Mouse (Mus musculus) thymus, postnatal 14 days (tissue): Measurements from ENCODE around the gene Rabepk.
"Not testable (repeated sequence)": the region's sequence is repeated elsewhere in the genome, so short reads cannot be mapped to it uniquely, and the experiment has no call there.

Experiments used
- DNase-seq: peaks from one replicate; pipeline ENCODE4 v3.0.0; 2021

Gene Rabepk

GRCm38 (mm10) chr2:34761272-34761671 lies 38.4 kb downstream of the Rabepk start:
- DNase-seq: not testable (repeated sequence)

GRCm38 (mm10) chr2:34757341-34757740 lies 42.4 kb downstream of the Rabepk start:
- DNase-seq: no peak

GRCm38 (mm10) chr2:34754551-34755358 lies 45.0 kb downstream of the Rabepk start, which contains the start of gene Gapvd1:
Gene Gapvd1 (minus strand): TSS chr2:34755232.
- peak; percentile 56 for DNase-seq

- peak; percentile 92 for DNase-seq
Measured at GRCm38 (mm10) chr2:34753811-34754550, 45.7 kb downstream of the Rabepk start.

- DNase-seq: no peak
Measured at GRCm38 (mm10) chr2:34750245-34750644, 49.5 kb downstream of the Rabepk start.

- DNase-seq: no peak
Measured at GRCm38 (mm10) chr2:34748479-34748878, 51.2 kb downstream of the Rabepk start.

DNA sequence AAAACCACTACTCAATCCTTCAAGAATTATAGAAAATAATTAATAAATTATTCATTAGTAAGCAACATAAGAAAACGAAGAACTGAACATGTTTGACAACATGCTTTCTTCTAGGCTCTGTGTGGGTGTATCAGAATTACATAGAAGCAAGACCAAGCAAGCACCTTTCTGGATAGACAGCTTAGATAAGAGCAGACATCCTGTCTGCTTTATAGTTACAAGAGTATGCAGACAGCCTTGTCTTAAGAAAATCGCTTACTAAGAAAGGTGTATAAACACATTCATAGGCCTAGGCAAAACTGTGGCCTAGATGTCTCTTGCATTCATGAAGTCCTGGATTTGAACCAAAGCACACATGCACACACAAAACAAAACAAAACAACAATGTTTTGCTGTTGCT lies 54.0 kb downstream of the Rabepk start:
- DNase-seq: no peak

GRCm38 (mm10) chr2:34744476-34744875 lies 55.2 kb downstream of the Rabepk start:
- DNase-seq: peak; percentile 17

DNA sequence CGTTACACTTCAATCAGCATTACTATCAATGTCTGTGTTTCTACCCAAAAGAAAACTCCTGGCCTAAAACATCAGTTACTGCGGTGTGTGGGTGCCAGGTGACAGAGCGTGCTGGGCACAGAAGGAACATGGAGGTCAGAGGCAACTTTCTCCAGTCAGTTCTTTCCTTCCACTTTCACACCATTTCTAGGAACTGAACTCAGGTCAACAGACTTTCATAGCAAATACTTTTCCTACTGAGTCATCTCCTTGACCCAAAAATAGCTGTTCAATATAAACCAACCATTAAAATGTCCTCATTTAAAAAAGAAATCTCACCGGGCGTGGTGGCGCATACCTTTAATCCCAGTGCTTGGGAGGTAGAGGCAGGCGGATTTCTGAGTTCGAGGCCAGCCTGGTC lies 57.0 kb downstream of the Rabepk start:
- no peak for DNase-seq

- DNase-seq: no peak
Measured at GRCm38 (mm10) chr2:34741390-34742159, 58.1 kb downstream of the Rabepk start.

DNA sequence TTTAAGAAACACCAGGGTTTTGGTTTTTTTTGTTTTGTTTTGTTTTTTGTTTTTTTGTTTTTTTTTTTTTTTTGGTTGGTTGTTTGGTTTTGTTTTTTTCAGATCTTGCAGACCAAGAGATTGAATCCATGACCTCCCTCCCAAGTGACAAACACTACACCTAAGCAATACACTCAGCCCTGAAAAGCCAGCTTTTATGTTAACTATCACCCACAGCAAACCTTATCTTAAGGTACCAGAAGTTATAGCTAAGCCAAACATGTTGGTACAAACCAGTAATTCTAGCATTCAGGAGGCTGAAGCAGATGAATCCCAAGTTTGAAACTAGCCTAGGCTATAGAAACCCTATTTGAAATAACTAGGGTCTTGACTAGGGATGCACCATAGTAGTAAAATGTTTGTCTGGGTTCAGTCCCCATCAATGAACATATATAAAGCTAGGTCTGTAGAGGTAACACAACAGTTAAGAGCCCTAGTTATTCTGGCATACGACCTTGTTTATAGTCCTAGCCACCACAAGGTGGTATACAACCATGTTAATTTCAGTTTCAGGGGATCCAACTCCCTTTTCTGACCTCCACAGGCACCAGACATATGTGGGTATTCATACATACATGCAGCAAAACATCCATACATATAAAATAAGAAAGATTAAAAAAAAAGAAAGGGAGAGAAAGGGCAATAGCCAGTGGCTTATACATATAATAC lies 59.9 kb downstream of the Rabepk start:
- no peak for DNase-seq

GRCm38 (mm10) chr2:34737911-34738310 lies 61.8 kb downstream of the Rabepk start:
- DNase-seq: no peak

- no peak for DNase-seq
Measured at GRCm38 (mm10) chr2:34736626-34737025, 63.1 kb downstream of the Rabepk start.
